ENCODE assay signal across 8 mouse cellular contexts in genomic region chr19:4302936-4303639, GRCm38 (mm10). TPM values are rescaled to one million over a fixed set of nuclear protein-coding genes. Genes with fewer than 3 reads are reported as not detected.
DNase-seq lines count a peak whose midpoint lies in the region; ATAC-seq and TF ChIP-seq lines count a peak whose summit lies in the region.

No protein-coding gene starts in this region.

- no peaks in the 10 kb centered on the region for H3K9me3 ChIP-seq in E14TG2a.4 (ENCODE audit: low read length)
- H3K9me3 ChIP-seq in heart, embryonic 14.5 days (ENCODE audit: control insufficient read depth, low read length) = no peaks in the 10 kb centered on the region
- no peaks in the 10 kb centered on the region for H3K9me3 ChIP-seq in liver, embryonic 13.5 days (replicated peaks)

- H3K27me3 ChIP-seq in kidney, adult 2 months (replicated peaks; ENCODE audit: control insufficient read depth, insufficient read depth, low read length) = no peaks in the 10 kb centered on the region
- H3K27me3 ChIP-seq in E14TG2a.4 (ENCODE audit: insufficient read depth, low read length) = peaks cover 5% of the 10 kb centered on the region; the same call in 1 of the 2 replicates
- H3K27me3 ChIP-seq in heart, embryonic 14.5 days (ENCODE audit: control insufficient read depth, insufficient read depth, low read length) = no peaks in the 10 kb centered on the region
- H3K27me3 ChIP-seq in liver, embryonic 13.5 days = no peaks in the 10 kb centered on the region

- peak overlapping the region; percentile 53 for H3K4me2 ChIP-seq in heart, embryonic 14.5 days (ENCODE audit: low read length)
- H3K4me2 ChIP-seq in liver, embryonic 13.5 days = peak overlapping the region; percentile 78

- H3K27ac ChIP-seq in kidney, adult 2 months (ENCODE audit: insufficient read depth, low read depth, low read length) = peak overlapping the region; percentile 18; the same call in 1 of the 2 replicates
- peak overlapping the region; percentile 53 to 73 for H3K27ac ChIP-seq in heart, embryonic 14.5 days (replicated peaks in 1 of 2; ENCODE audit: control insufficient read depth in 1 of 2, insufficient read depth in 1 of 2, low read depth in 2 of 2, low read length in 2 of 2)
- peak overlapping the region; percentile 81 for H3K27ac ChIP-seq in liver, embryonic 13.5 days

- no peak for TF ChIP-seq CTCF in kidney, adult 2 months (conservative IDR thresholded peaks at IDR 0.05; ENCODE audit: insufficient read depth, insufficient read length, low read depth, low read length)
- TF ChIP-seq CTCF in E14TG2a.4 (conservative IDR thresholded peaks at IDR 0.05; ENCODE audit: low read length) = no peak

- H3K4me3 ChIP-seq in kidney, adult 2 months (ENCODE audit: insufficient read depth, low read depth, low read length) = no peak overlapping the region
- H3K4me3 ChIP-seq in E14TG2a.4 (replicated peaks; ENCODE audit: low read length) = peak overlapping the region; percentile 51
- H3K4me3 ChIP-seq in heart, embryonic 14.5 days (ENCODE audit: control insufficient read depth in 1 of 2, insufficient read depth in 1 of 2, low read depth in 1 of 2, low read length in 2 of 2) = no peak overlapping the region
- 0 out of 2 replicates have a peak overlapping the region, but pooled peaks have one; percentile 19 for H3K4me3 ChIP-seq in liver, embryonic 13.5 days (replicated peaks)

- ATAC-seq in heart, embryonic 14.5 days (ENCODE audit: insufficient number of reproducible peaks, insufficient read depth, low FRiP score, low read depth) = no peak
- ATAC-seq in liver, embryonic 13.5 days (ENCODE audit: low read depth) = no peak

- WGBS in kidney, adult 2 months = 60% methylated on average over 7 of the region's 7 CpGs
- 59% methylated on average over 7 of the region's 7 CpGs for WGBS in heart, embryonic 14.5 days
- WGBS in liver, embryonic 13.5 days (ENCODE audit: insufficient replicate concordance) = 34% methylated on average over 7 of the region's 7 CpGs

- H3K4me1 ChIP-seq in kidney, adult 2 months (ENCODE audit: control insufficient read depth, insufficient read depth, low read length) = peaks cover 55% of the 10 kb centered on the region
- peaks cover 80% of the 10 kb centered on the region for H3K4me1 ChIP-seq in E14TG2a.4 (replicated peaks; ENCODE audit: low read depth, low read length)
- peaks cover 32 to 46% of the 10 kb centered on the region in 2 experiments for H3K4me1 ChIP-seq in heart, embryonic 14.5 days (ENCODE audit: control insufficient read depth in 2 of 2, insufficient read depth in 2 of 2, low read length in 2 of 2)
- peaks cover 78% of the 10 kb centered on the region for H3K4me1 ChIP-seq in liver, embryonic 13.5 days (replicated peaks)

- H3K36me3 ChIP-seq in kidney, adult 2 months (ENCODE audit: control insufficient read depth, insufficient read depth, low read length) = no peaks in the 10 kb centered on the region
- peaks cover 13% of the 10 kb centered on the region; the same call in 1 of the 2 replicates for H3K36me3 ChIP-seq in E14TG2a.4 (ENCODE audit: insufficient read depth, low read length)
- H3K36me3 ChIP-seq in heart, embryonic 14.5 days (ENCODE audit: control insufficient read depth, insufficient read depth, low read length) = 0 out of 2 replicates have a peak, but pooled peaks cover 4% of the 10 kb centered on the region
- H3K36me3 ChIP-seq in liver, embryonic 13.5 days = no peaks in the 10 kb centered on the region; the same call in 1 of the 2 replicates

- DNase-seq in kidney, adult 2 months = no peak
- no peak for DNase-seq in kidney, adult 18-20 months
- DNase-seq in cerebellum, postnatal 25 days = peak; percentile 91 to 95
- no peak for DNase-seq in liver, embryonic 13.5 days
- peak; percentile 42 to 45 for DNase-seq in thymus, postnatal 36 days
- no peak for DNase-seq in kidney, postnatal 36 days

- peak overlapping the region; percentile 56 for H3K9ac ChIP-seq in heart, embryonic 14.5 days (ENCODE audit: low read length)
- H3K9ac ChIP-seq in liver, embryonic 13.5 days = peak overlapping the region; percentile 36

- no peak for TF ChIP-seq POLR2A in kidney, adult 2 months (IDR thresholded peaks at IDR 0.05; ENCODE audit: low read depth, low read length)

RNA-seq across cellular contexts. Expression of gene Grk2, which starts 2.9 kb away (rescaled TPM):
- polyA plus RNA-seq in kidney, adult 2 months (2012; rRNA removed) = 56.7 and 60.3 TPM in 2 replicates
- 12.1 and 12.8 TPM in 2 replicates for polyA plus RNA-seq in heart, embryonic 14.5 days (2014; fragmentation: Nextera tagmentation; extraction: Ambion mirVana)
- polyA plus RNA-seq in liver, embryonic 13.5 days (2015; fragmentation: Nextera tagmentation; extraction: Ambion mirVana) = 10.1 and 10.3 TPM in 2 replicates

RNA-seq across cellular contexts. Expression of gene Ankrd13d, which starts 20.2 kb away (rescaled TPM):
- polyA plus RNA-seq in kidney, adult 2 months (2012; rRNA removed) = 4.2 and 5.1 TPM in 2 replicates
- 1.1 and 1.4 TPM in 2 replicates for polyA plus RNA-seq in heart, embryonic 14.5 days (2014; fragmentation: Nextera tagmentation; extraction: Ambion mirVana)
- 0.57 and 0.74 TPM in 2 replicates for polyA plus RNA-seq in liver, embryonic 13.5 days (2015; fragmentation: Nextera tagmentation; extraction: Ambion mirVana)

RNA-seq across cellular contexts. Expression of gene Ssh3, which starts 34.1 kb away (rescaled TPM):
- polyA plus RNA-seq in kidney, adult 2 months (2012; rRNA removed) = 39.0 and 61.4 TPM in 2 replicates
- 7.6 and 8.0 TPM in 2 replicates for polyA plus RNA-seq in heart, embryonic 14.5 days (2014; fragmentation: Nextera tagmentation; extraction: Ambion mirVana)
- 1.3 and 1.7 TPM in 2 replicates for polyA plus RNA-seq in liver, embryonic 13.5 days (2015; fragmentation: Nextera tagmentation; extraction: Ambion mirVana)

Comparison
In these comparisons a context has a peak if more than half of its experiments do, and no peak if none do; other contexts are left out.
1. DNase-seq: peak in cerebellum, postnatal 25 days (2 of 2) and thymus, postnatal 36 days (2 of 2); none in kidney, adult 2 months (single experiment), kidney, adult 18-20 months (single experiment), liver, embryonic 13.5 days (single experiment) and kidney, postnatal 36 days (0 of 2).
2. H3K27ac ChIP-seq: peak in every context shown above with its lines; median percentile 81 in liver, embryonic 13.5 days; 63 in heart, embryonic 14.5 days; 18 in kidney, adult 2 months.
3. H3K4me3 ChIP-seq: peak in E14TG2a.4 (single experiment) and liver, embryonic 13.5 days (single experiment); none in kidney, adult 2 months (single experiment) and heart, embryonic 14.5 days (0 of 2).